Mouse (Mus musculus) embryonic facial prominence, embryonic 14.5 days (tissue): ENCODE measurements at regions not wholly inside any gene's neighbourhood (a gene's known extent, or its start where the extent isn't known, plus 50 kb on each side); places are given as distances from the start of the nearest gene placed in this dataset.

Experiments
- ATAC-seq: fragments of 200-750 bp; cut with Nextera tagmentation; 2 replicates; pipeline ENCODE4 v1.8.0; 2017; ENCODE audit warnings: low read depth, moderate number of reproducible peaks, moderate TSS enrichment
- DNase-seq: peaks from one replicate; pipeline ENCODE4 v3.0.0-alpha.2; 2015; ENCODE audit warnings: low spot score
- H3K27ac ChIP-seq: fragments of 300-500 bp; sonication (generic); replicated peaks from 2 replicates; pipeline ENCODE4 v1.5.1; 2014; ENCODE audit warnings: low read depth, mild to moderate bottlenecking, low read length, moderate library complexity
- H3K27me3 ChIP-seq: fragments of 300-500 bp; sonication (generic); replicated peaks from 2 replicates; pipeline ENCODE4 v1.6.1; 2014; ENCODE audit warnings: low read length; ENCODE audit not compliant: control insufficient read depth, insufficient read depth
- H3K36me3 ChIP-seq: fragments of 300-500 bp; sonication (generic); 2 replicates; pipeline ENCODE4 v1.6.1; 2014; ENCODE audit warnings: low read length, mixed read lengths; ENCODE audit not compliant: control insufficient read depth, insufficient read depth
- H3K4me1 ChIP-seq: fragments of 300-500 bp; sonication (generic); 2 replicates; pipeline ENCODE4 v1.6.1; 2014; ENCODE audit warnings: antibody characterized with exemption, low read length; ENCODE audit not compliant: control insufficient read depth, insufficient read depth
- H3K4me2 ChIP-seq: fragments of 300-500 bp; sonication (generic); 2 replicates; pipeline ENCODE4 v1.6.1; 2014; ENCODE audit warnings: low read depth, mild to moderate bottlenecking, low read length, moderate library complexity, mixed read lengths
- H3K4me3 ChIP-seq: fragments of 300-500 bp; sonication (generic); 2 replicates; pipeline ENCODE4 v1.5.1; 2014; ENCODE audit warnings: low read depth, mild to moderate bottlenecking, low read length
- H3K9ac ChIP-seq: fragments of 300-500 bp; sonication (generic); 2 replicates; pipeline ENCODE4 v1.6.1; 2014; ENCODE audit warnings: low read depth, mild to moderate bottlenecking, low read length, moderate library complexity, mixed read lengths
- H3K9me3 ChIP-seq: fragments of 300-500 bp; sonication (generic); 2 replicates; pipeline ENCODE4 v1.6.1; 2016; ENCODE audit warnings: low read length; ENCODE audit not compliant: control insufficient read depth
- WGBS: fragments of 180-500 bp; shearing (Covaris S2); extraction: QIAGEN DNeasy Blood & Tissue Kit; methylation state at CpG from one replicate; pipeline ENCODE4 v1.1.7; 2014; 5-methylcytosine and 5-hydroxymethylcytosine counted together

DNA sequence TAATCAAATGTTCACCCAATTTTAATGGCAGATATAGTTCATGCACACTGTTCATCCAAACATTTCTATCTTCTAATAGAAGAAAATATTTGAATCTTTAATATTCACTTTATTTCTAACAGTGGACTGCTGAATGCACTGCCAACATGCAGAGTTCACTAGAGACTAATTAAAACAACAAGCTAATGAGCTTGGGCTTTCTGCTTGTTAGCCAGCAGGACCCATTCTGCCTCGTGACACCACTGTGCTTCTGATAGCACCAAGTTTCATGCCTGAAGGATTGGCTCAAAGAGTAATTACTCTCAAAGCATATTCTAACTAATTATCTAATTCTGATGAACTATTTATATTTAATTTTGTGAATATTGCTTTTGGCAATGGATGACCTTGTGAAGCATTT is 1532.8 kb upstream of the Cntnap5a start:
- H3K4me3 ChIP-seq = no peak overlapping the region
- peak; percentile 2 for DNase-seq
- no peaks in the 10 kb centered on the region for H3K9me3 ChIP-seq
- H3K27me3 ChIP-seq = no peaks in the 10 kb centered on the region
- no peaks in the 10 kb centered on the region for H3K36me3 ChIP-seq
- ATAC-seq = no peak
- no peak overlapping the region for H3K4me2 ChIP-seq
- no peak overlapping the region for H3K9ac ChIP-seq
- WGBS = 44% methylated on average over 1 of the region's 1 CpGs
- no peaks in the 10 kb centered on the region for H3K4me1 ChIP-seq
- H3K27ac ChIP-seq = no peak overlapping the region

- no peak overlapping the region for H3K27ac ChIP-seq
- no peaks in the 10 kb centered on the region for H3K9me3 ChIP-seq
- H3K36me3 ChIP-seq = no peaks in the 10 kb centered on the region
- ATAC-seq (no peak), DNase-seq (no peak)
- H3K4me3 ChIP-seq = no peak overlapping the region
- no peak overlapping the region for H3K4me2 ChIP-seq
- no peaks in the 10 kb centered on the region for H3K27me3 ChIP-seq
- H3K9ac ChIP-seq = no peak overlapping the region
- no peaks in the 10 kb centered on the region for H3K4me1 ChIP-seq
Measured at GRCm38 (mm10) chr1:114152855-114153254, 1531.7 kb upstream of the Cntnap5a start.
